Mouse (Mus musculus) liver, embryonic 14.5 days (tissue): Measurements from ENCODE around the gene Adgrg5.

ENCODE experiments used
- CTCF ChIP-seq: IDR thresholded peaks from 2 replicates; pipeline ENCODE4 v1.5.1; 2016; ENCODE audit warnings: antibody characterized with exemption, low read depth, control low read depth
- EP300 ChIP-seq: IDR thresholded peaks from 2 replicates; pipeline ENCODE4 v1.6.1; 2016; ENCODE audit warnings: antibody characterized with exemption, low read depth

DNA sequence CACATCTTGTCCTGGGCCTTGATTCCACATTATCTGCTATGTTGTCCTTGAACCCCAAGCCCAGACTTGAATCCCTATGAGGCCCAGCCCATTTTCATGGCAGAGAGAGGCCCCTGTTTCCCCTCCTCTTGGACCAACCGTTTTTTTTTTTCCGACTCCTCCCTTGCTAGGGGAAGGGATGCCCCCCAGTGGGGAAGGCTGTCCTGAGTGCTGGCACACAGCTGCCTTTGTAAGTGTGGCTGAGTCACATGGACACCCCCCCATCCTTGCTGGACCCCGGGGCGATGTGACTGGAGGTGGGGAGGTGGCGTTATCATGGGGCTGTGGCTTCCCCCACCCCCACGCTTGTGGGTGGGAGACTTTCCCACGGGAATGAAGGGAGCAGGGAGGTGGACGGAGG lies 57.5 kb downstream of the Adgrg5 start:
- TF ChIP-seq EP300 (no peak), CTCF (peak; percentile 17; the same call in 1 of the 2 replicates)
